Mouse (Mus musculus) cerebellum, adult 2 months (tissue): ENCODE measurements around the gene Gsc2.

Experiments
- CTCF ChIP-seq: fragments of 200-500 bp; IDR thresholded peaks from 2 replicates; pipeline ENCODE4 v1.5.1; 2011; ENCODE audit warnings: low read depth, mild to moderate bottlenecking, control low read depth, low read length, moderate library complexity, borderline replicate concordance; ENCODE audit not compliant: insufficient read depth
- POLR2A ChIP-seq: fragments of 200-500 bp; IDR thresholded peaks from 2 replicates; pipeline ENCODE4 v1.6.1; 2011; ENCODE audit warnings: low read length, control low read depth, borderline replicate concordance; ENCODE audit not compliant: insufficient read depth

- TF ChIP-seq CTCF (no peak), POLR2A (no peak)
These were observed 17.1 kb upstream of the Gsc2 start for GRCm38 (mm10) chr16:17931906-17932460.
